Comparison of ENCODE assay signal across 9 mouse cellular contexts in genomic region chr3:127628311-127629184, GRCm38 (mm10). TPM values are rescaled to one million over a fixed set of nuclear protein-coding genes. Genes with fewer than 3 reads are reported as not detected.
DNase-seq lines count a peak whose midpoint lies in the region; ATAC-seq and TF ChIP-seq lines count a peak whose summit lies in the region.
"Had no signal": no experiment of that assay in that cellular context is flagged by ENCODE, and none has a peak within 500 bp of the region (broad histone marks: within the 10 kb centered on the region; RNA-seq: fewer than 3 reads in every experiment).

No protein-coding gene starts in this region.

- no peak for TF ChIP-seq CTCF in kidney, adult 2 months (conservative IDR thresholded peaks at IDR 0.05; ENCODE audit: insufficient read depth, insufficient read length, low read depth, low read length)
- no peak for TF ChIP-seq CTCF in bone marrow macrophage, adult 2 months (IDR thresholded peaks at IDR 0.05; ENCODE audit: low read depth, low read length)

- intact Hi-C loops in left cerebral cortex, postnatal 25 days (cut with DNase I): loop anchor here (5.0 kb wide), 1 partner anchor 319 kb away; no protein-coding TSS in a partner anchor
- intact Hi-C loops in left cerebral cortex, postnatal 14 days (cut with DNase I): loop anchor here (10.0 kb wide), 1 partner anchor 206 kb away; the partner anchor contains the start of gene Ap1ar

- no peak overlapping the region for H3K27ac ChIP-seq in kidney, adult 2 months (ENCODE audit: insufficient read depth, low read depth, low read length)
- no peak overlapping the region for H3K27ac ChIP-seq in kidney, embryonic 14.5 days (ENCODE audit: low read depth, low read length)
- H3K27ac ChIP-seq in bone marrow macrophage, adult 2 months (ENCODE audit: insufficient read depth, low read depth, low read length): no peak overlapping the region
- peak overlapping the region; percentile 73 for H3K27ac ChIP-seq in forebrain, embryonic 13.5 days
- peak overlapping the region; percentile 73 for H3K27ac ChIP-seq in midbrain, embryonic 12.5 days (replicated peaks)

- no peaks in the 10 kb centered on the region for H3K9me3 ChIP-seq in kidney, embryonic 14.5 days (ENCODE audit: control insufficient read depth, low read length)
- no peaks in the 10 kb centered on the region for H3K9me3 ChIP-seq in forebrain, embryonic 13.5 days (replicated peaks)
- no peaks in the 10 kb centered on the region for H3K9me3 ChIP-seq in midbrain, embryonic 12.5 days

- H3K9ac ChIP-seq in kidney, embryonic 14.5 days (ENCODE audit: low read depth, low read length): no peak overlapping the region
- H3K9ac ChIP-seq in forebrain, embryonic 13.5 days: peak overlapping the region; percentile 62
- H3K9ac ChIP-seq in midbrain, embryonic 12.5 days (replicated peaks): no peak overlapping the region

- no peaks in the 10 kb centered on the region for H3K36me3 ChIP-seq in kidney, adult 2 months (ENCODE audit: control insufficient read depth, insufficient read depth, low read length)
- H3K36me3 ChIP-seq in kidney, embryonic 14.5 days (ENCODE audit: control insufficient read depth, insufficient read depth, low read length): no peaks in the 10 kb centered on the region
- no peaks in the 10 kb centered on the region for H3K36me3 ChIP-seq in forebrain, embryonic 13.5 days (ENCODE audit: poor library complexity, severe bottlenecking)
- H3K36me3 ChIP-seq in midbrain, embryonic 12.5 days: no peaks in the 10 kb centered on the region

- 9% methylated on average over 37 of the region's 37 CpGs for WGBS in kidney, adult 2 months
- 2% methylated on average over 37 of the region's 37 CpGs for WGBS in kidney, embryonic 14.5 days
- 5% methylated on average over 37 of the region's 37 CpGs for WGBS in forebrain, embryonic 13.5 days
- WGBS in midbrain, embryonic 12.5 days: under 1% methylated on average over 37 of the region's 37 CpGs

- no peak for TF ChIP-seq POLR2A in kidney, adult 2 months (IDR thresholded peaks at IDR 0.05; ENCODE audit: low read depth, low read length)
- TF ChIP-seq POLR2A in bone marrow macrophage, adult 2 months (IDR thresholded peaks at IDR 0.05; ENCODE audit: borderline replicate concordance, low read depth, low read length): no peak

- ATAC-seq in kidney, embryonic 14.5 days (ENCODE audit: low FRiP score, low TSS enrichment): no peak
- ATAC-seq in forebrain, embryonic 13.5 days: no peak
- ATAC-seq in midbrain, embryonic 12.5 days (ENCODE audit: low FRiP score, low read depth): no peak
- no peak for ATAC-seq in granulocyte monocyte progenitor cell, adult 5-6 weeks (replicated peaks; ENCODE audit: poor library complexity, severe bottlenecking)

- H3K27me3 ChIP-seq in kidney, adult 2 months (replicated peaks; ENCODE audit: control insufficient read depth, insufficient read depth, low read length): peaks cover 18% of the 10 kb centered on the region
- peaks cover 87% of the 10 kb centered on the region for H3K27me3 ChIP-seq in kidney, embryonic 14.5 days (ENCODE audit: control insufficient read depth, insufficient read depth, low read length)
- H3K27me3 ChIP-seq in forebrain, embryonic 13.5 days: peaks cover 77% of the 10 kb centered on the region
- peaks cover 92% of the 10 kb centered on the region for H3K27me3 ChIP-seq in midbrain, embryonic 12.5 days

- H3K4me2 ChIP-seq in kidney, embryonic 14.5 days (replicated peaks; ENCODE audit: low read depth, low read length): no peak overlapping the region
- H3K4me2 ChIP-seq in forebrain, embryonic 13.5 days: peak overlapping the region; percentile 53
- peak overlapping the region; percentile 39 for H3K4me2 ChIP-seq in midbrain, embryonic 12.5 days (replicated peaks)

- H3K4me1 ChIP-seq in kidney, adult 2 months (ENCODE audit: control insufficient read depth, insufficient read depth, low read length): 0 out of 2 replicates have a peak, but pooled peaks cover 2% of the 10 kb centered on the region
- H3K4me1 ChIP-seq in kidney, embryonic 14.5 days (ENCODE audit: control insufficient read depth, insufficient read depth, low read length): peaks cover 15% of the 10 kb centered on the region
- H3K4me1 ChIP-seq in bone marrow macrophage, adult 2 months (ENCODE audit: control insufficient read depth, insufficient read depth, low read length): 0 out of 2 replicates have a peak, but pooled peaks cover 5% of the 10 kb centered on the region
- peaks cover 65% of the 10 kb centered on the region for H3K4me1 ChIP-seq in forebrain, embryonic 13.5 days
- peaks cover 64% of the 10 kb centered on the region for H3K4me1 ChIP-seq in midbrain, embryonic 12.5 days

- DNase-seq in kidney, adult 2 months: peak; percentile 50
- no peak for DNase-seq in left cerebral cortex, postnatal 25 days (ENCODE audit: low spot score in 2 of 2)
- no peak for DNase-seq in left cerebral cortex, postnatal 14 days (ENCODE audit: low spot score in 2 of 2)
- DNase-seq: lung, adult 2 months had no signal

- no peak overlapping the region for H3K4me3 ChIP-seq in kidney, adult 2 months (ENCODE audit: insufficient read depth, low read depth, low read length)
- no peak overlapping the region for H3K4me3 ChIP-seq in kidney, embryonic 14.5 days (ENCODE audit: low read length)
- H3K4me3 ChIP-seq in bone marrow macrophage, adult 2 months (ENCODE audit: insufficient read depth, low read length): 0 out of 2 replicates have a peak overlapping the region, but pooled peaks have one; percentile 16
- H3K4me3 ChIP-seq in forebrain, embryonic 13.5 days: peak overlapping the region; percentile 20
- H3K4me3 ChIP-seq in midbrain, embryonic 12.5 days: peak overlapping the region; percentile 14

RNA-seq across cellular contexts. Expression of gene Neurog2, which starts 4.4 kb away (rescaled TPM):
- not detected in 2 replicates for polyA plus RNA-seq in kidney, adult 2 months (2012; rRNA removed)
- not detected in 2 replicates for polyA plus RNA-seq in kidney, embryonic 14.5 days (2014; fragmentation: Nextera tagmentation; extraction: Ambion mirVana)
- not detected in 2 replicates for polyA plus RNA-seq in bone marrow macrophage, adult 2 months (2012; ENCODE audit: insufficient read depth, insufficient read length, missing spikeins)
- polyA plus RNA-seq in forebrain, embryonic 13.5 days (2015; fragmentation: Nextera tagmentation; extraction: Ambion mirVana): 122 and 153 TPM in 2 replicates
- 83.0 and 155 TPM in 2 replicates for polyA plus RNA-seq in midbrain, embryonic 12.5 days (2016; fragmentation: Nextera tagmentation; extraction: Ambion mirVana)
- 1 to 10 TPM in 1 of 2 experiments, under 1 TPM in 1; 0.48 to 1.2 TPM for total RNA-seq in left cerebral cortex, postnatal 25 days (2021)
- total RNA-seq in granulocyte monocyte progenitor cell, adult 5-6 weeks (2014; fragmentation: Nextera tagmentation): not detected in 2 replicates
- total RNA-seq in granulocyte monocyte progenitor cell, adult 5-6 weeks (2017): not detected in 2 replicates
- under 1 TPM; 0.35 to 0.53 TPM for total RNA-seq in left cerebral cortex, postnatal 14 days (2021)
- polyA plus RNA-seq: lung, adult 2 months had no signal

Comparison
In these comparisons a context has a peak if more than half of its experiments do, and no peak if none do; other contexts are left out.
1. H3K27ac ChIP-seq: peak in forebrain, embryonic 13.5 days (single experiment) and midbrain, embryonic 12.5 days (single experiment); none in kidney, adult 2 months (single experiment), kidney, embryonic 14.5 days (single experiment) and bone marrow macrophage, adult 2 months (single experiment).
2. H3K4me3 ChIP-seq: peak in bone marrow macrophage, adult 2 months (single experiment), forebrain, embryonic 13.5 days (single experiment) and midbrain, embryonic 12.5 days (single experiment); none in kidney, adult 2 months (single experiment) and kidney, embryonic 14.5 days (single experiment).
3. RNA of gene Neurog2, which starts 4.4 kb away (polyA plus RNA-seq): 122 to 153 TPM in forebrain, embryonic 13.5 days and 83.0 to 155 TPM in midbrain, embryonic 12.5 days; not detected in kidney, adult 2 months, not detected in kidney, embryonic 14.5 days and not detected in bone marrow macrophage, adult 2 months; every median in the first group is over 10 times any median in the second.